Mouse (Mus musculus): ENCODE data around the gene 9130230L23Rik. TPM values are rescaled to one million over a fixed set of nuclear protein-coding genes. Genes with fewer than 3 reads are reported as not detected.

Gene 9130230L23Rik
- polyA plus RNA-seq, 1 experiment = not detected

DNA sequence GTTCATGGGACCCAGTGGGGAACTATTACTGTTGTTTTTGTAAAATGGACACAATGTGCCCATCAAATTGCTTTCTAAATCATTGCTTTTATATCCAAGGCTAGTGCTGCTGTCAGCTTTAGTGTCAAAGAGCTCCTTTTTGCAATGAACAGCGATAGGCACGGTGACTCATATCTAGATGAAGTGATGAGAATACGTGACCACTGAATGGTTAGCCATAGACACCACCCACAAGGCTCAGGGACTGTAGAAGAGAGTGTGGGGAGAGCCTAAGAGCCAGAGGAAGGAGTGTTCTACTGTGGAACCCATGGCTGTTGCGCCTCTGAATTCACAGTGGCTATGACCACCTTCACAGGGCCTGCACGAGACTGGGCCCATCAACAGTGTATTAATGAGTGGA lies 17.7 kb downstream of the 9130230L23Rik start:
- Histone ChIP-seq H3K36me3 (replicated peaks; ENCODE audit: low read length) (no peaks in the 10 kb centered on the region), H3K27me3 (replicated peaks) (peaks cover 1% of the 10 kb centered on the region), H3K9me3 (peaks cover 9% of the 10 kb centered on the region; the same call in 1 of the 2 replicates), H3K4me3 (replicated peaks) (no peak overlapping the region), H3K4me1 (peaks cover 10% of the 10 kb centered on the region)
- TF ChIP-seq GATA1 (IDR thresholded peaks at IDR 0.05; ENCODE audit: borderline replicate concordance, low read length) (no peak), FLI1 (IDR thresholded peaks at IDR 0.05; ENCODE audit: low read length) (no peak)

DNA sequence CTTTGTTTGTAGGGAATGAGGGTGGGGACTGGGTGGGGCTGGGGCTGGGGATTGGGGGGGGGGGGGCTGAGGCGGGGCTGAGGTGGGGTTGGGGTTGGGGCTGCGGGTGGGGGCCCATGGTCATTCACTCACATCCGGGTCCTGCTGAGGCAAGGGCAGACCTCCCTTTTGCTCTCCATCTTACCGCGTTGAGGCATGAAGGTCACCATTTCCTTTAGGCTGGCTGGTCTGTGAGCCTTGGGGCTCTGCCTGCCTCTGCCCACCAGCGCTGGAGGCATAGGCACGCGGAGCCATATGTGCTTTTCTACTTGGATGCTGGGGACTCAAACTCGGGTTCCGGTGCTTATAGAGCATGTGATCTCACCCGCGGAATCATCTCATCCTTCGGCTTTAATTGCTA lies 28.4 kb downstream of the 9130230L23Rik start:
- no peaks in the 10 kb centered on the region; the same call in 1 of the 2 replicates for H3K4me1 ChIP-seq
- H3K36me3 ChIP-seq (replicated peaks; ENCODE audit: low read length) = no peaks in the 10 kb centered on the region
- H3K4me3 ChIP-seq (replicated peaks) = no peak overlapping the region
- no peaks in the 10 kb centered on the region for H3K9me3 ChIP-seq
- TF ChIP-seq GATA1 (IDR thresholded peaks at IDR 0.05; ENCODE audit: borderline replicate concordance, low read length) (no peak), FLI1 (IDR thresholded peaks at IDR 0.05; ENCODE audit: low read length) (no peak)
- peaks cover 12% of the 10 kb centered on the region for H3K27me3 ChIP-seq (replicated peaks)

DNA sequence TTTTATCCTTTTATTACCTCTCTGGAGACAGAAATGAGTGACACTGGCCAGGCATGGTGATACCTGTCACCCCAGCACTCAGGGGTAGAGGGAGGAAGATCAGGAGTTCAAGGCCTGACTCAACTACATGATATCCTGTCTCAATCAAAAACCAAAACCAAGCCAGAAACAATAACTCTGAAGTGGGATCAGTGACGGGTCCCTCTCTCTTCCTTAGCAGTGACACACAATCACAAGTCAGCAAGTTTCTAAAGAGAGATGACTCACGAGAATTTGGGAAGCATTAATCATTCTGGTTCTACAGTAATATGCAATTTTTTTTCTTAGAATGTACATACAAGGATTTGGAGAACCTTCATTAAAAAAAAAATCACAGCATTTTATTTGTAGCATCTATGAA lies 30.9 kb downstream of the 9130230L23Rik start:
- H3K4me1 ChIP-seq = no peaks in the 10 kb centered on the region
- TF ChIP-seq FLI1 (IDR thresholded peaks at IDR 0.05; ENCODE audit: low read length) (no peak), GATA1 (IDR thresholded peaks at IDR 0.05; ENCODE audit: borderline replicate concordance, low read length) (no peak)
- H3K9me3 ChIP-seq = no peaks in the 10 kb centered on the region
- H3K27me3 ChIP-seq (replicated peaks) = peaks cover 11% of the 10 kb centered on the region
- H3K36me3 ChIP-seq (replicated peaks; ENCODE audit: low read length) = no peaks in the 10 kb centered on the region
- H3K4me3 ChIP-seq (replicated peaks) = no peak overlapping the region

- H3K4me3 ChIP-seq (replicated peaks) = no peak overlapping the region
- H3K36me3 ChIP-seq (replicated peaks; ENCODE audit: low read length) = no peaks in the 10 kb centered on the region
- H3K9me3 ChIP-seq = no peaks in the 10 kb centered on the region
- H3K27me3 ChIP-seq (replicated peaks) = peaks cover 17% of the 10 kb centered on the region
- TF ChIP-seq FLI1 (IDR thresholded peaks at IDR 0.05; ENCODE audit: low read length) = no peak
- TF ChIP-seq GATA1 (IDR thresholded peaks at IDR 0.05; ENCODE audit: borderline replicate concordance, low read length) = no peak
- peaks cover 12% of the 10 kb centered on the region for H3K4me1 ChIP-seq
These were observed 36.1 kb downstream of the 9130230L23Rik start for GRCm38 (mm10) chr5:65968004-65968403.

DNA sequence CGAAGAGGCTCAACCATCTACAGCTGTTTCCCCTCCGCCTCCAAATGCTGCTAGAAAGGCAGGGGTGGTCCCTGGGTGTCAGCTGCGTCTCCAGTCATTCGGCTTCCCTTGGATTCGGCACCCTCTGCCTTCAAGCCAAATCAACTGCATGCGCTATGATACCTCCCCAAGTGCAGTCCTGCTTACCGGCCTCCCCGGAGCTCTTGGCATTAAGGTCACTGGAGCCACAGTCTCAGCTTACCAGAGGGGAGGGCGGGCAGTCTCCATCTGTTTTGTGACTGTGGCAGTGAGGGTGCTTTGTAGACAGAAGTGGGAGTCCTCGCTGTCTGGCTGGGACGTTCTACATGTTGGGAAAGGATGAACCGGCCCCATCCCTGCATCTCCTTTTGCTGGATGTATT lies 37.0 kb downstream of the 9130230L23Rik start:
- Histone ChIP-seq H3K27me3 (replicated peaks) (peaks cover 21% of the 10 kb centered on the region), H3K36me3 (replicated peaks; ENCODE audit: low read length) (no peaks in the 10 kb centered on the region), H3K9me3 (no peaks in the 10 kb centered on the region), H3K4me3 (replicated peaks) (no peak overlapping the region), H3K4me1 (peaks cover 12% of the 10 kb centered on the region)
- no peak for TF ChIP-seq GATA1 (IDR thresholded peaks at IDR 0.05; ENCODE audit: borderline replicate concordance, low read length)
- no peak for TF ChIP-seq FLI1 (IDR thresholded peaks at IDR 0.05; ENCODE audit: low read length)

DNA sequence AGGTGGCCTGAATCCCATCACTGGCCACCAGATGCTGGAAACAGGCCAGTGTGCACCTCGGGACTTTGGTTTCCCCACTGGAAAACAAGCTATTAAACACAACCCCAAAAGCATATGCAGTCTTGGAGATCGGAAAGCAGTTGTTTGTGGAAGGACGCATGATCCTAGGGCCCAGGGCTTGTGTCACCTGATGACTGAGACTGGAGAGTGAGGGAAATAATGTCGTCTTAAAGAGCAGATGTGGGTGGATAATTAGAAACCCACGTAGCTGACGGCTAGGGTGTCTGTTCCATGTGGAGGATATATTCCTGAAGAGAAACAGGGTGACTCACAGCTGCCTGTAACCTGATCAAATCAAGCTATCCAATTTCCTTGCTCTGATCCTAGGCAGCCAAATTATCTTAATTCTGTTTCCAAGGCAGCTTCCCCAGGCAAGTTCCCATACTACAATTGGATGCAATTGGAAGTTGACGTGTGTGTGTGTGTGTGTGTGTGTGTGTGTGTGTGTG lies 38.3 kb downstream of the 9130230L23Rik start:
- Histone ChIP-seq H3K27me3 (replicated peaks) (peaks cover 18% of the 10 kb centered on the region), H3K4me1 (peaks cover 14% of the 10 kb centered on the region), H3K4me3 (replicated peaks) (no peak overlapping the region), H3K36me3 (replicated peaks; ENCODE audit: low read length) (no peaks in the 10 kb centered on the region), H3K9me3 (no peaks in the 10 kb centered on the region)
- no peak for TF ChIP-seq FLI1 (IDR thresholded peaks at IDR 0.05; ENCODE audit: low read length)
- TF ChIP-seq GATA1 (IDR thresholded peaks at IDR 0.05; ENCODE audit: borderline replicate concordance, low read length) = no peak

DNA sequence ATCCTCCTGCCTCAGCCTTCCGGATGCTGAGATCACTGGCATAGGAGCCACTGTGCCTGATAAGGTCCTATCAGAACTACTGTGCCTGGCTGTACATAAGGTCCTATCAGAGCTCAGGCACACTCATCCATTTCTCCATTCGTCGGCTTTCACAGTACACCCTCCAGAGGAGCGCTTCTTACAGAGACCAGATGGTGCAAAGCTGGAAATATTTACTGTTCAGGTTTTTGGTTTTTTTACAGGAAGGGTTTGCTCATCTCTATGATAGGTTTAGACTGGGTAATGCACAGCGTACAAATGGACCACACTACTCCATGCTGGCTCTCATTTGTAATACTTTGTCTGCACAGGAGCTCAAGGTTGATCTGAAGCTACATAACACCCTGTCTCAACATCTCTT lies 40.8 kb downstream of the 9130230L23Rik start:
- Histone ChIP-seq H3K36me3 (replicated peaks; ENCODE audit: low read length) (no peaks in the 10 kb centered on the region), H3K4me3 (replicated peaks) (no peak overlapping the region), H3K9me3 (no peaks in the 10 kb centered on the region), H3K27me3 (replicated peaks) (peaks cover 13% of the 10 kb centered on the region), H3K4me1 (peaks cover 32% of the 10 kb centered on the region)
- TF ChIP-seq GATA1 (IDR thresholded peaks at IDR 0.05; ENCODE audit: borderline replicate concordance, low read length) (no peak), FLI1 (IDR thresholded peaks at IDR 0.05; ENCODE audit: low read length) (no peak)

DNA sequence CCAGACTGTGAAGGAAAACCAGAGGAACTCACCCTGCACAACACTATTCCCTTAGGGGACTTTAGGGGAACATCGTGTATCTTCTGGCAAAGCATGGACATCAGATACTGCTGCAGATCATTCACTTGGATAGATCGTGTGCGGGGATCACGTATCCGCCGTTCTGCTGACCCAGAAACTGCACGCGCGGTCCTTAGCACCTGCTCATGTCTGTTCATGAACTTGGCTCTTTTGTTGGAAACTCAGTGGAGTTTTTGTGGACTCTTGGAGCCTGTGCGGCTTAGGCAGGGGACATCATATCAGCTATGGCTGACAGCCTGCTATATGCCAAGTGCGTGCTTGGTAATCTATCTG lies 43.5 kb downstream of the 9130230L23Rik start:
- no peaks in the 10 kb centered on the region for H3K36me3 ChIP-seq (replicated peaks; ENCODE audit: low read length)
- peaks cover 42% of the 10 kb centered on the region for H3K4me1 ChIP-seq
- no peak for TF ChIP-seq GATA1 (IDR thresholded peaks at IDR 0.05; ENCODE audit: borderline replicate concordance, low read length)
- no peak for TF ChIP-seq FLI1 (IDR thresholded peaks at IDR 0.05; ENCODE audit: low read length)

DNA sequence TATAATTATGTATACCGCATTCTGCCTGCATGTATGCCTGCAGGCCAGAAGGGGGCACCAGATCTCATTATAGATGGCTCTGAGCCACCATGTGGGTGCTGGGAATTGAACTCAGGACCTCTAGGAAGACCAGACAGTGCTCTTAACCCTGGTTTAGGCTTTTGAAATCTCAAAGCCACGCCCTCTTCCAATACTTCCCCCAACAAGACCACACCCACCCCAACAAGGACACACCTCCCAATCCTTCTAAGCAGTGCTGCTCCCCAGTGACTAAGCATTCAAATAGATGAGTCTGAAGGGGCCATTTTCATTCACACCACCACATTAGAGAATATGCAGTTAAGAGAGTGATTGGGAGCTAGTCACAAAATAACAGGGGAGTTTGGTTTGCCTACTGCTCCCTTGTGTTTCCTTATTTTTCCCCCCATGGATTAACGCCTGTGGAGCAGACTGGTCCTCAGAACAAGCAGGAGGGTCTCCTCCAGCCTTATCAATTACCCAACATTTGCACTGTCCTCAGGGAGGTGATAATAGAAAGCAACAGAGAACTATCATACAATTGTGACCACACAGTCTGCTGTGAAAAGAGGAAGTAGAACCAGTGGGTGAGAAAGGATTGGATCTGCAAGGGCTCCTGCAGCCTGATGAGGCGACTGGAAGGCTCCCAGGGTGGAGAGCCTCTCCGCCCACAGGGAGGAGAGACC lies 44.0 kb downstream of the 9130230L23Rik start:
- peaks cover 6% of the 10 kb centered on the region for H3K27me3 ChIP-seq (replicated peaks)

More for the DNA sequence above, 43.5 kb downstream of the 9130230L23Rik start:
- no peaks in the 10 kb centered on the region for H3K9me3 ChIP-seq
- H3K27me3 ChIP-seq (replicated peaks) = peaks cover 7% of the 10 kb centered on the region
- no peak overlapping the region for H3K4me3 ChIP-seq (replicated peaks)

GRCm38 (mm10) chr5:65958597-65958996 lies 45.5 kb downstream of the 9130230L23Rik start:
- no peak overlapping the region for H3K4me3 ChIP-seq (replicated peaks)
- peaks cover 6% of the 10 kb centered on the region for H3K27me3 ChIP-seq (replicated peaks)
- no peaks in the 10 kb centered on the region for H3K36me3 ChIP-seq (replicated peaks; ENCODE audit: low read length)
- peaks cover 44% of the 10 kb centered on the region for H3K4me1 ChIP-seq
- TF ChIP-seq FLI1 (IDR thresholded peaks at IDR 0.05; ENCODE audit: low read length) (no peak), GATA1 (IDR thresholded peaks at IDR 0.05; ENCODE audit: borderline replicate concordance, low read length) (no peak)
- no peaks in the 10 kb centered on the region for H3K9me3 ChIP-seq

More for the DNA sequence above, 44.0 kb downstream of the 9130230L23Rik start:
- peaks cover 42% of the 10 kb centered on the region for H3K4me1 ChIP-seq
- no peaks in the 10 kb centered on the region for H3K9me3 ChIP-seq
- no peak overlapping the region for H3K4me3 ChIP-seq (replicated peaks)
- H3K36me3 ChIP-seq (replicated peaks; ENCODE audit: low read length) = no peaks in the 10 kb centered on the region
- TF ChIP-seq FLI1 (IDR thresholded peaks at IDR 0.05; ENCODE audit: low read length) = no peak
- no peak for TF ChIP-seq GATA1 (IDR thresholded peaks at IDR 0.05; ENCODE audit: borderline replicate concordance, low read length)
